Mouse (Mus musculus) cerebellum, postnatal 4 days (tissue): ENCODE measurements around the gene Fam209.

ENCODE experiments used
- DNase-seq, 2 experiments: peaks; one replicate each; pipeline ENCODE4 v3.0.0; 2022; ENCODE audit warnings: low spot score in 2 of 2, mixed read lengths in 1 of 2

Fam209 gene

DNA sequence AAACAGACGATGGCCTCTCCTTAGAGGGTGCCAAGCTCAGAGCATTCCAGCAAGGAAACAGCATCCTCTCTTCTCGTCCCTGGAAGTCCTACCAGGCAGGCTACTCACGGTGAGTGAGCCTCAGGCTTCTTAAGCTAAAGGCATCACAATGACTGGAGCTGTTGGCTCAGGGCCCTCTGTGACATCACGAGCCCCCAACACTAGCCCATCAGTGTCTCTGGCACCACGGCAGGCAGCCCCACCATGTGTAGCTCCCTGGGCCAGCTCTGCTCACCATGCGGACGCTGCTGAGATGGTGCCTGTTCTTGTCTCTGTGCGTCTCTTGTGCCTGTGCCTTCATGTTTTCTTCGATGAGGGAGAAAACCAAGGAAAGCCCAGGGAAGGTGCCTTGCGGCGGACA is at the start of gene Fam209:
TSS of gene Fam209 (plus strand) at position 203 of the 400 bp plus-strand sequence.
- DNase-seq = no peak

DNA sequence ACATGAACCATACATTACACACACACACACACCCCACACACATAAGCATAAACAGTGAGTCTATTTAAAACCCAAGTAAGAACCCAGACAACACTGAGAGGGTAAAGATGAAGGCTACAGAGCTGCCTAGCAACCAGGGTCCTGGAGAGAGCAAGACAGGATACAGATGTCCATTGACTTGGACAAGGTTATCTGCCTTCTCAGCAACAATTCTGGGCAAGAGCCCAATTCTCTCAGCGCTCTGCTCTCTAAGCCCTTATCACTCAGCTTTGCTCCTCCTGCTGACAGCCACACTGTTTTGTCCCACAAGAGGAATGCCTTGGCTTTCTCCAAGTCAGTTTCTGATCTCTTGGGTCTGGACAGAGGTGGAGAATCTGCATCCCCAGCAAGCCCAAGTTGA is 41.7 kb upstream of the Fam209 start:
- no peak for DNase-seq

DNA sequence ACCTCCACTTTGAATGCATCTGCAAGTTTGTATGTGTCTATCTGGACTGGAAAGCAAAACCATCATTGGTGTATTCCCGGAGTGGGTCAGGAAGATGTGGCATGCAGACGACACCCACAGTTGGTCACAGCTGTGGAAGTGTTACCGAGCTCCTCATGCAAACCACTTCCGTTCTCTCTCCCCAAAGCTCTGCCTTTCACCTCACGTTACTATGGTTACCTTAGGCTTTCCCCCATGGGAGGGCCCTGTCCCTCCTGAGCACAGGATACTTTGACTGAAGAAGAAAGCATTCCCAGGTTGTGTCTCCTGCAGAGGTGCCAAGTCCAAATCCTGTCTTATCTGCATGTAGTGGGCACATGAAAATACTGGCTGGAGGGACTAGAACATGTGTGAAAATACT is 38.6 kb upstream of the Fam209 start:
- DNase-seq = no peak

DNA sequence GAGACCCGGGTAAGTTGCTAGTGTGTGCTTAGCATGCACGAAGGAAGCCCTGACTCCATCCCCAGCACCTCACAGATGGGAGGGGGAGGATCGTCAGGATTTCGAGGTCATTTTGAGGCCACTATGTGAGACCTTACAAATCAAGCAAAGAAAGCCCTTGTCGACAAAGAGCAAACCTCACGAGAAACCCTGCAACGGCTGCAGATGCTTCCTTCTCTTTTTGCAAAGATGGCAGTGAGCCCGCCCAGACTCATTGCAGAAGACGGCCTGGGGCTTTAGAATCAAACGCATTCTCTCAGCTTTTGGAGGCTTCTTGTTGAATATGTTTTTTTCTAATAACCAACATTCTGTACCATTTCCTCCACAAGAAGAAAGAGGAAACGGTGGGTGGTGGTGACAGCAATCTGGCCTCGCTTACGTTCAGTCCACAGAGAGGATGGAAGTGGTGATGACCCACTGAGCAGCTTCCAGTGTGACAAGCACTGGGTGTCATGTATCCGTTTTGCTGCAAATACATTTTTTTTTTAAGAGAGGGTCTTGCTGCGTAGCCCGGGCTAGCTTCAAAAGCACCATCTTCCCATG is 34.9 kb upstream of the Fam209 start:
- no peak for DNase-seq

DNA sequence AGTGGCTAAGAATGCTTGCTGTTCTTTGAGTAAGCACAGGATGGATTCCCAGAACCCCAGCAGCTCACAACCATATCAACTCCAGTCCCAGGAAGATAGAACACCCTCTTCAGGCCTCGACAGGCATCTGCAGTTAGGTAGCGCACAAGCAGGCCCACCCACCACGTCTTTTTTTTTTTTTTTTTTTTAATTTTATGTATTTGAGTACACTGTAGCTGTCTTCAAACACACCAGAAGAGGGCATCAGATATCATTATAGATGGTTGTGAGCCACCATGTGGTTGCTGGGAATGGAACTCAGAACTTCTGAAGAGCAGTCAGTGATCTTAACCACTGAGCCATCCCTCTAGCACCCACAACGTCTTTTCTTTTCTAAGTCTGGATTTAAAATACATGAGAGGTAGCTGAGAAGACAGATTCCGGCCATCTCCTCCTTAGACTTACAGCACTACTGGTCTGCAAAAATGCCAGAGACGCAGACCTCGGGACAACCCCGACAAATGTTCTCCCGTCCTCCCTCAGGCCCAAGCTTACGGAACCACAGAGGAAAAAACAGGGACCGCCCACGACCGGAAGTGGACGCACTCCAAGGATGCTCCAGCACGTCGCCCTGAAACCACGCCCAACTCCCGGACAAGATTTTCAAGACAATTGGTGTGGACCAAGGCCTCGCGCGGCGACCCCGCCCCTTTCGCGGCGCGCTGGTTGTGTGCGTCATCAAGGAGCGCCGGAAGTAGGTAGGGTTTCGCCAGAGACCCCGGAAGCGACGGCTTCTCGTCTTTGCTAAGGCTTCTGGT is 32.3 kb upstream of the Fam209 start, which contains the start of gene Rtf2:
TSS of gene Rtf2 (plus strand) at position 714 of the 797 bp plus-strand sequence.
- DNase-seq = peak; percentile 100

DNA sequence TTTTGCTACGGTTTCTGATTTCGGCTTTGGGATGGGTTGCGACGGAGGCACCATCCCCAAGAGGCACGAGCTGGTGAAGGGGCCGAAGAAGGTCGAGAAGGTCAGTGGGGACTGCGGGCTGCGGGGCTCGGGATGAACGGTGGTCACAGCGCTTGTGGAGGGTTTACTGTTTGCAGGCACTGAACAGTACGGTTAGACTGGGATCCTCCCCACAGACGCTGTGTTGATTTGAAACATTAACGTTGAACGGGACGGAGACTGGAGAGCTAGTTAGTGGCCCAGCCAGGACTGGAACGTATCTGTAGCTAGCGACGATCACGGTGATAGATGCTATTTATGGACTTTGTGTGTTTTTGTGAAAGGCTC is 31.7 kb upstream of the Fam209 start:
- no peak for DNase-seq

DNA sequence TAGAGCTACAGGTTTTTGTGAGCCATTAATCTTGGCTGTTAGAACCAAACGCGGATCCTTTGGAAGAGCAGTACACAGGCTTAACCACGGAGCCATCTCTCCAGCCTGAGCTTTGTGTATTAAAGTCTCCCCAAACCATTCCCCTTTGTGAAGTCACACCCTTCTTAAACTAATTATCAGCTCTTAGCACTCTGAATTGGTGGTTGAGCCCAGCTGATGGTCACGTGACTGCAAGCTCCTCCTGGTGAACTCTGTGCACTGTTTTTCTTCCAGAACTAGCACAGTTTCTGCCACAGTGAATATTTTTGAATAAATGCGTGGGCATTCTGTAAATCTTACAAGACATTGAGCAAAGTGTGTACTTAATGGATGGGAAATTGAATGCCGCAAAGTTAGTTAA is 31.1 kb upstream of the Fam209 start:
- DNase-seq = no peak

DNA sequence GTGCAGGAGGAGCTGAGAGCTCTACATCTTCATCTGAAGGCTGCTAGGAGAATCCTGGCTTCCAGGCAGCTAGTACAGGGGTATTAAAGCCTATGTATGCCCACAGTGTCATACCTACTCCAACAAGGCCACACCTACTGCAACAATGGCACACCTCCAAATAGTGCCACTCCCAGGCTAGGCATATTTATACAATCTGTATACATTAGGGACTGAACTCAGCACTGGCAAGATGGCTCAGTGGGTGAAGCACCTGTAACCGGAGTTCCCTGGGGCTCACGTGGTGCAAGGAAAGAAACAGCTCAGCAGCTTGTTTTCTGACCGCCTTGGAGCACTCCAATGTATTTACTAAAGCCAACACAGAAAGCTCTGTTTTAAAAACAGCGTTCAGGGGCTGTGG is 26.7 kb upstream of the Fam209 start:
- DNase-seq = no peak

DNA sequence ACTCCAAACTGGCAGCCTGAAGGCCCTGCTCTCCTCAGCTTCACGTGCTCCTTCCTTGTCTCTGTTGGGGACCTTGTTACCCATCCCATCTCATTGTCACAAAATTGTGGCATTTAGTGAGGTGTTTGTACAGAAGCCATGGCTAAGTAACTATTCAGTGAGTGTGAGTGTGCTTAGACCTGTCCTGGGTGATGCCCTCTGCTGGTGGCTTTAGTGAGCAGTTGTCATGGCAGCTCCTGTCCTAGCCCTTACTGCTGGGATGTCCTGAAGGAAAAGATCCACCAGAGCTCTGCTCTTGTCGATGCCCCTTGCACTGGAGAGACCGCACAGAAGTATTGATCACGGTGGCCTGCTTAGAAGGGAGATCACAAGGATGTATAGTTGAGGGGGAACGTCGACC is 25.0 kb upstream of the Fam209 start:
- no peak for DNase-seq

DNA sequence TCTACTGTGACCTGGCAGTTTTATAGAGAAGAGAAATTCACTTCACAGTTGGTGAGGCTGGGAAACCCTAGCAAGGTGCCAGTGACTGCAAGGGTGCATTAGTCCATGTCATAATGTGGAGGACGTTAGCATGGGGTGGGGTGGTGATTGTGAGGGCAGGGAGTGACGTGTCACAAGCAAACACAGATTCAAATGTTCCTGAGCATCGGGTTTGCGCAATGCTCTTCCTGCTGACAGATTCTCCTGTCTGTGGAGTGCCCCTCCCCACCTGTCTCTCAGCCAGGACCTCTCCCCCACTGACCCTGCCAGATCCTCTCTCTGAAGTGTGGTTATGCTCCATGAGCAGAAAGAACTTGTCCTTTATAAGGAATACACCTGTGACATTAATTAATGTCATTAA is 24.0 kb upstream of the Fam209 start:
- no peak for DNase-seq

DNA sequence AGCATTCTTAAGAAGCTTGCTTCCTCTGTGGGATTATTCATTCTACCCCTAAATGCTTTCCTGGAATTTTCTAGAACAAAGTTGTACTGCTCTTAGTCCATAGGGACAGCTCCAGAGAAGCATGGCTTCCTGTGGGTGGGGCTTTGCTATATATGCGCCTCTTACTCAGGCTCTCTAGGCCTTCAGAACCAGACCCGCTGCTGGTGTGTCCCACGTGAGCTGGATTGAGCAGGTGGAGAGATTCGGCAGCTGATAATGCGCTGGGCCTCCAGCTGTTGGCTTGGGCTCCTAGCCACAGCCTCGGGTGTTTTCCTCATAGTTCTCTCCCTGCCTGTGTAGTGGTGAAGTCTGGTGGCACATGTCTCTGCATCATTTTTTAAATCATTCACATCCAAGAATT is 21.7 kb upstream of the Fam209 start:
- DNase-seq = no peak

DNA sequence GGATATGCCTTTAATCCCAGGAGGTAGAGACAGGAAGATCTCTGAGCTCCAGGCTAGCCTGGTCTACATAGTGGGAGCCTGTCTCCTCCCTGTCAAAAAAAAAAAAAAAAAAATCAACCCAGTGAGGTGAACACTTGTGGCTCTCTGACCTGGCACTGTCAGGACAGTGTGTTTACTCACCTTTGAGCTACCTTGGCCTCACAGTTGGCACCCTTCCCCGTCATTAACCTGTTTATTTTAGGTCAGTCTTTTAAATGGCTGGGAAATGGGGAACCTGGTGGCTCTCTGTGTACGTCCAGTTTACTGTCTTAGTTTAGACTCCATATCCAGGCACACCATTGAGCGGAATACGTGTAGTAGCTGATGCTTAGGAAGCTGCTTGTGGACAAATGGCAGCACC is 20.3 kb upstream of the Fam209 start:
- no peak for DNase-seq

DNA sequence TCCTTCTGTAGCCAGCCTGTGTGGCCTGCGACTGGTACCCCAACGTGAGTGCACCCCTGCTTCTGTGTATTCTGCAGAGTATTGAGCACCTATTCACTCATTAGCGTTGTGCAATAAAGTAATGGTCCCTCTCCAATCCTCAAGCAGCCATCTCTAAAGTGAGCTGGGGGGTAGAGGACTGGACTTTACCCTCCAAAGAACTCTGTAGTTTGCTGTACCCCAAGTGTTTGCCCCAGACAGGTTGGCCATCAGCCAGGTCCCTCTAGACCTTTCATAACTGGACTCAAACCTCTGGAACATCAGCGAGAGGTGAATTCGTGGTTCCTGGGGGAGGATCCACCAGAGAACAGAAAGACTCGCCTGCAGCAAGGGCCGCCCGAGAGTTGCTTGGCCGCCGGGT is 19.9 kb upstream of the Fam209 start:
- no peak for DNase-seq

DNA sequence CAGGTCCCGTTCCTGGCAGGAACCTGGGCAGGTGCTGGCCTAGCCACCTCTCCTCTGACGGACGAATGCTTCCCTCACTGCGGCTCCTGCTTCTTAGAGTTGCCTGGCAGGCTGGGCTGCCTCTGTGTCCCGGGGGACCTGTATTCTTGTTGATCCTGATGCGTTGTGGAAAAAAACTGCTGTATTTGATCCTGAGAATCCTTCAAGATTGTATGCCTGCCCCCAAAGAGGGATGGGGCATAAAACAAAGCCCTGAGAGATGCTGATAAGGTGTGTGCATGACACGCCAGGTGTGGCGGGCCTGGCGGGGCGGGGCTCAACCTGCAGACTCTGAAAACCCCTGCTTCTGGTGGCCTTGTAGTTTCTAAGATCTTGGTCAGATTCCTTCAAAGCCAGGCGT is 13.8 kb upstream of the Fam209 start, which contains the start of gene Gcnt7:
TSS of gene Gcnt7 (minus strand) at position 101 of the 400 bp plus-strand sequence.
- no peak for DNase-seq

DNA sequence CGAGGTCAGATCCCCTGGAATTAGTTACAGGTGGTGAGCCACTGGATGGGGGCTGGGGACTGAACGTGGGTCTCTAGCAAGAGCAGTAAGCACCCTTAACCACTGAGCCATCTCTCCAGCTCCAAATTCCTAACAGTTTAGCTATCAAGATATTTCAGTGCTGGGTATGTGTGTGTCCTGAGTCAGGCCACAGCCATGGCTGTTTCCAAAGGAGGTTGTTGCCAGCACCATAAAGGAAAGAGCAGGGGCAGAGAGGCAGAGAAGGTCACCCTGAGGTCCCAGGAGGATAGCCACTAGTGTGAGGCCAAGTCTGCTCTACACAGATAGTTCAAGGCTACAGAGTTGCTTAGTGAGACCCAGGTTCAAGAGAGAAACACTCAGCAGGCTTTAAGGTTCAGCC is 11.7 kb upstream of the Fam209 start:
- DNase-seq = no peak

DNA sequence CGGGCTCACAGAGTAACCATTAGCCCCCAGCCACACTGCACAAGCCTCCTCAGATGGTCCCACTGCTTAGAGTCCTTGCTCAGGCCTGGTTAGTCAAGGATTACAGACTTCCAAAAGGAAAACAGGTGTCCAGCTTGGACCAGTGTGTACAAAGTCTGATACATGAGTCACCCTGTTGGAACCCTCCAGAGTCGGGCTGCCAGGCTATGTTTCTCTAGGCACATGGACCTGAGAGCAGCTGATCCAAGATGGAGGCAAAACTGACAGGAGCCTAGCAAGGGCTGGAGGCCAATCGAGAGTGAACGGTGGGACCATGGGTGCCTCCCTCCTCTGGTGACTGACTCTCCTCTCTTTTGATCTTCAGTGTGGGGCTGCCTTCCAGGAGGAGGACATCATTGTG is 9.5 kb upstream of the Fam209 start:
- no peak for DNase-seq

DNA sequence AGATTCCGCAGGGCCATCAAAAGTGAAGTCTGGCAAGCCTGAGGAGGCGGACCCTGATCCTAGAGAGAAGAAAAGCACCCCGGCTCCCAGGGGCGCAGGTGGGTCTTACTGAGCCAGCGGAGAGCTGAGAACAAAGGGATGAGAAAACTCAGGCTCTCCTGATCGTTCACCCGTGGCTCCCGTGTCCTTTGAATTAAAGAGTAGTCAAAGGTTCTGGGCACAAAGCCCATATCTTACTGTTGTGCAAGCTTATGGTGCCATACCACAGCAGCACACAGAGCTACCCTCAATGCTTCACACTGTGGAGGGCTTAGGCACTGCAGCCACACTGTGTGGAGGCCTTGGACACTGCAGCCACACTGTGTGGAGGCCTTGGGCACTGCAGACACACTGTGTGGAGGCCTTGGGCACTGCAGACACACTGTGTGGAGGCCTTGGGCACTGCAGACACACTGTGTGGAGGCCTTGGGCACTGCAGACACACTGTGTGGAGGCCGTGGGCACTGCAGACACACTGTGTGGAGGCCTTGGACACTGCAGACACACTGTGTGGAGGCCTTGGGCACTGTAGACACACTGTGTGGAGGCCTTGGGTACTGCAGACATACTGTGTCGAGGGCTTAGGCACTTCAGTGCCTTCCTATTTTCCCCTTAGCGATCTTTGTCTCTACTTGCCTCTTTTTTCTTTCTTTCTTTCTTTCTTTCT is 5.7 kb upstream of the Fam209 start:
- no peak for DNase-seq

DNA sequence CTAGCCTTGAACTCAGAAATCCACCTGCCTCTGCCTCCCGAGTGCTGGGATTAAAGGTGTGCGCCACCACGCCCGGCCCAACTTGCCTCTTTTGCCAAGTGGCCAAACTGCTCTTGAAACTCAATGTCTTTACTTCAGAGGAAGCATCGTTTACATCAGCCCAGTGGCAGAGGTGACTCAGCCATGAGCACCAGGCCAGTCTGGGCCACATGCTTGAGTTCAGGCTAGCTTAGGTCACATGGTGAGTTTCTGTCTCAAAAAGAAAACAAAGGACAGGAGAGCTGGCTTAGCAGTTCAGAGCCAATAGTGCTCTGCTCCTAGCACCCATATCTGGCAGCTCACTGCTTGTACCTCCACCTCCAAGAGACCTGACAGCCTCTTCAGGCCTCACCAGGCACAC is 5.1 kb upstream of the Fam209 start:
- no peak for DNase-seq

DNA sequence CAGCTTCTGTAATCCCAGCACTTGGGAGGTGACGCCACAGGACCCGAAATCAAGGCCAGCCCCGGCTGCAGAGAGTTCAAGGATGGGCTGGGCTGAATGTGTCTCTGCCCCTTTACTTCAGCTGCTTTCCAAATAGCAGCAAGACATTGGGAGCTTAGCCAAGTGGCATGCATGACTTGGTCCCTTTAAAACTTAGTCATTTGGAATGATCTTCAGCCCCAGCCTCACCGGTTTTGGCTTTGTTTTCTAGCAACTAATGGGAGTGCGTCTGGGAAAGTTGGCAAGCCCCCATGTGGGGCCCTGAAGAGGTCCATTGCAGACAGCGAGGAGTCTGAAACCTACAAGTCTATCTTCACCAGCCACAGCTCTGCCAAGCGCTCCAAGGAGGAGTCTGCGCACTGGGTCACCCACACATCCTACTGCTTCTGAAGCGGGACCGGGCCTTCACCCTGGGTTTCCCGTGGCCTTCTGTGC is 3.9 kb upstream of the Fam209 start:
- DNase-seq = peak in 1 of 2 experiments; percentile 71

DNA sequence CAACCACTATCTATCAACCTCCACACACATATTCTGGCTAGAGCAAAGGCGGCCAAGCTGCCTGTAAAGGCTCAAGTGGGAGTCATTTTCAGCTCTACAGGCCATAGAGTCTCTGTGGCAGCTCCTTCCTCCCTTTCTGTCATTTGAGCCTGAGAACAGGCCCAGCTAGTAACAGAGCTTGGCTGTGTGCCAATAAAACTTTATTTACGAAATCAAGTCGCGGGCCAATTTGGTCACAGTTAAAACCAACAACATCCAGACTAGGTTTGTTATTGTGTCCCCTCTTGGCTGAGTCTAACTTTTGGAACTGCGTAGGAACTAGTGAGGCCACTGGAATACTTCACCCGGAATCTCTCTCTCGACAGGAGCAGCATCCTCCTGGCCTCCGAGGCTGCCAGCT is 1.3 kb downstream of the Fam209 start:
- DNase-seq = no peak

DNA sequence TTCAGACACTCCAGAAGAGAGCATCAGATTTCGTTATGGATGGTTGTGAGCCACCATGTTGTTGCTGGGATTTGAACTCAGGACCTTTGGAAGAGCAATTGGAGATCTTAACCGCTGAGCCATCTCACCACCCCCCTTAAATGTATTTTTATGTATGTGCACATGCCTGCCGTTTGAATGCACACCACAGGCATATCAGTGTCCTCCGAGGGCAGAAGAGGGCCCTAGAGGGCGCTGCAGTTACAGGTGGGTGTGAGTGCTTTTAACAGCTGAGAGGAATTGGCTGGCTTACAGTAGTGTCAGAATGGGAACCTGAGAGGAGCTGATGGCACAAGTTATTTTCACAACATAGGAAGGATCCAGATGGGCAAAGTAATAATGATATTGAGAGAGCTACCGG is 2.6 kb downstream of the Fam209 start:
- no peak for DNase-seq

DNA sequence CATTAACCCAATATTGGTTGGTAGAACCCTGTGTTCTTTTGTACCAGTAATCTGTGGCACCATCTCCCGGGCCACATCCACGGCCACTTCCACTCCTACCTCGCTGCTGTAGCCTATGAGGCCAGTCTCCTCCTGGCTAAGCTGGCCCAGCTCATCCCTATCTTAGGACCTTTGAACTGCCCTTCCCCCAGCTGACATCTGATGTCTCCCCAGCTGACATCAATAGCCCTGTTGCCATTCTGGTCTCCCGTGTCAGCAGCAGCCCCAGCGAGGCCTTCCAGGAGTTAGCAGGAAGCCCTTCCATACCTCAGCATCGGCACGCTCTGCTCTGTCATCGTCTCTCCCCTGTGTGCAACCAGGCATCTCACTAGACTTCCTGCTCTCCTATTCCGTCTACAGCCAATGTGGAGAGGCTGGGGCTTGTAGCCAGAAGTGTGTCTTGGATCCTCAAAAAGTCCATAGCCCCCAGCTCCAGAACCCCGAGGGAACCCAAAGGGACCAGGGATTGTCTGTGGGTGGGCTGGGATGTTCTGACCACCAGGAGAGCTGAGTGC is 4.5 kb downstream of the Fam209 start:
- DNase-seq = no peak

DNA sequence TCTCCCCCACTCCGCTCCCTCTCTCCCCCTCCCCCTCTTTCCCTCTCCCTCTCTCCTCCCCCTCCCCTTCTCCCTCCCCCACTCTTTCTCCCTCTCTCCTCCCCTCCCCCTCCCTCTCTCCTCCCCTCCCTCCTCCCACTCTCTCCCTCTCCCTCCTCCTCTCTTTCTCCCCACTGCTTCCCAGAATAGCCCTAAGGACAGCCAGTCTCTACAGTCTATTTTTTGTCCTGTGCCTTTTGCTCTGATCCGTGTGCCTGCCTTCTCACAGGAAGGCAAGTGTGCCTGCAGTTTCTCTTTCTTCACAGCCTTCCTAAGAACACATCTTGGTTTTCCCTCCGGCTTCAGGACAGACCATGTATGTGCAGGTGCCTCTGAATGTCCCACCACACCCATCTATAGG is 5.0 kb downstream of the Fam209 start:
- no peak for DNase-seq
